Mouse (Mus musculus): Measurements from ENCODE around the gene Birc2.

Birc2 gene

DNA sequence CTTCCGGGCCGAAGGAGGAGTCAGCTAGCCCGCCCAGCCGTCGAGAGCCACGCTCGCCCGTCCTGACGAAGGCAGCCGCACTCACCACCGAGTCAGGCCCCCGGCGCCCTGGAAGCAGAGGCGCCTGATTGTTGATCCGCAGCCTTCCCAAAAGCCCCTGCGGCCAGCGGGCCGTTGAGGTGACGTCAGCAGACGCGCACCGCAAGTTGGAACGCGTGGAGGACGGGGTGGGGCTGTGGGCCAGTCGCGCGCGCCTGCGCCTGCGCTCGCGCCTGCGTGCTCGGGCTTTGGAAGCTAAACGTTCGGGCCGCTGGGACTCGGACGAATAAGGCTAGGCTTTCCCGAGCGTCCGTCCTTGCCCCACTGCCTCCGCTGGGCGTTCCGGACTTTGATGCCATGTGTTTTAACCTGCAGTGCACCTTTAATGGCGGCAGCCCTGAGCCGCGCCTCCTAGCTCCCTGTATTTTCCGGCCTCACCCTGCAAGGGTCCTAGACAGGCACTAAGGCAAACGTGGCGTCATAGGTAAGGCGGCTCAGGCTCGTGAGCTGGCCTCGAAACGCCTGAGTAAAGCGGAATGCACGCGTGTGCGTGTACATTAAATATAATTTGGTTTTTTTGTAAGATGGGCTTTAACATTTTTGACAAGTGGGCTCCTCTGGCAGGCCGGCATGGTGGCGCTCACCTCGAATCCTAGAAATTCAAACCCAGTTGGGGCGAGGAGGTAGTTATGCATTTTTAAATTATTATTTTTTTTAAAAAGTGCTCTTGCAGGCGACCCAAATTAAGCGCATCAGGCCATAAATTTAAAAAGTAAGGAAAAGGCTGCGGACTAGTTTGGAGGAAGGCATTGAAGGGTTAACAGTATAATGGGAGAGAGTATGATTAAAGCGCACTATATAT lies at the start of gene Birc2:
Gene Birc2 (minus strand): TSS at position 160 of the 901 bp plus-strand sequence.
- in situ Hi-C loops (cut with MboI): loop anchor here (10.0 kb wide), 1 partner anchor 62 kb away; no protein-coding TSS in a partner anchor

DNA sequence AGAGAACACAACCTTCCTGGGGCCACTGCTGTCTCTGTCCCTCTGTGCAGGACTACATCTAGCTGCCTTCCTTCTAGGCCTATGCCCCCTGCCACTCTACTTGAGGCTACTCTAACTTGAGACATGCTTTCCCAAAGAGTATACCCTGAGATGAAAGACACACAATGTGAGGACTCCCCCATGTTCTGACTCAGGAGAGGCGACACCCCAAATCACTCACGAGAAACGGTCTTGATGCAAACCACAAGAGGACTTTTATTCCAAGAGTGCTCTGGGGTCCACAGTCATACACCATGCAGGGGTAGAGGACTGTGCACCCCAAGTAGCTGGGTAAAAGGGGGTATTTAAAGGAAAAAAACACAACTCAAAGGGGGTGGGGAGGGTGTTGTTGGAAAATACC lies 47.5 kb upstream of the Birc2 start:
- in situ Hi-C loops (cut with MboI): no loop called here

DNA sequence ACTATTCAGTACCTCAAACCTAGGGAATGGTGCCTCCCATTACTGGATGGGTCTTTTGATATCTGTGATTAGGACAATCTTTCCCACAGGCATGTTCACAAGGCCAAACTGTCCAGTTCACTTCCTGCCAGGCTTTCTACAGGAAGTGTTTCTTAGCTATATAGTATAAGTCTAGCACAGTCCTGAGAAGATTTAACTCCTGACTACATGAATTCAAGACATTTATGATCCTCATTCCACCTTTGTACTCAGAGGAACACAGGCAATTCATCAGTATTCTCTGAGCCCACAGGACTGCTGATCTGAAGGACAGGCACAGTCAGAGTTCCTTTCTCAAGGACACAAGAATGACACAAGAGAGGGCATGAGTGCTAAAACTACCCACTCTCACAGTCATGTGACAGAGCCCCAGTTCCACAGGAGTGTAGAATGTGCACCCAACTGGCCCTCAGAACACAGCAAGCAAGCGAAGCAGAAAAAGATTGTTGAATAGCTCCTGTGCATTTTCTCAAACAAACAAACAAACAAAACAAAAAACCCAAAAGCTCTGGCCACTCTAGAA lies 45.5 kb upstream of the Birc2 start:
- in situ Hi-C loops (cut with MboI): no loop called here

DNA sequence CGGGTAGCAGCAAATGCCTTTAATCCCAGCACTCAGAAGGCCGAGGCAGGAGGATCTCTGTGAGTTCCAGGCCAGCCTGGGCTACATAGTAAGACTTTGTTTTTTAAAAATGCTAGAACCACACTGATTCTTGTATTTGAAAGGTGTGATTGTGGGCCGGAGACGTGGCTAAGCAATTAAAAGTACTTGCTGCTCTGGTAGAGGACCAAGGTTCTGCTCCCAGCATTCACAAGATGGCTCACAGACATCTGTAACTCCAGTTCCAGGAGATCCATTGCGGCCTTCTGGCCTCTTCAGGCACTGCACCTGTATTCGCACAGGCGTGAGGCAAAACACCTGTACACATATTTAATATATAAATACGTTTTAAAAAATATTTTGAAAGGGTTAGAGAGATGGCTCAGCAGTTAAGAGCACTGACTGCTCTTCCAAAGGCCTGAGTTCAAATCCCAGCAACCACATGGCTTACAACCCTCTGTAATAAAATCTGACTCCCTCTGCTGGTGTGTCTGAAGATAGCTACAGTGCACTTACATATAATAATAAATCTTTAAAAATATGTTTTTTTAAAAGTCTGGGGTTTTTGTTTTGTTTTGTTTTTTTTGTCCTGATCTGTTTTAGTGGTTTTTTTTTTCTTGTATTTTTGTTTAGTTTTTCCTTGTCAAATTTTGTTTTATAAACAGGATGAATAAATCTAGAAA lies 36.8 kb upstream of the Birc2 start:
- in situ Hi-C loops (cut with MboI): loop anchor here (25.0 kb wide), 1 partner anchor 686 kb away; the partner anchor contains the start of genes Dcun1d5 and Dync2h1

DNA sequence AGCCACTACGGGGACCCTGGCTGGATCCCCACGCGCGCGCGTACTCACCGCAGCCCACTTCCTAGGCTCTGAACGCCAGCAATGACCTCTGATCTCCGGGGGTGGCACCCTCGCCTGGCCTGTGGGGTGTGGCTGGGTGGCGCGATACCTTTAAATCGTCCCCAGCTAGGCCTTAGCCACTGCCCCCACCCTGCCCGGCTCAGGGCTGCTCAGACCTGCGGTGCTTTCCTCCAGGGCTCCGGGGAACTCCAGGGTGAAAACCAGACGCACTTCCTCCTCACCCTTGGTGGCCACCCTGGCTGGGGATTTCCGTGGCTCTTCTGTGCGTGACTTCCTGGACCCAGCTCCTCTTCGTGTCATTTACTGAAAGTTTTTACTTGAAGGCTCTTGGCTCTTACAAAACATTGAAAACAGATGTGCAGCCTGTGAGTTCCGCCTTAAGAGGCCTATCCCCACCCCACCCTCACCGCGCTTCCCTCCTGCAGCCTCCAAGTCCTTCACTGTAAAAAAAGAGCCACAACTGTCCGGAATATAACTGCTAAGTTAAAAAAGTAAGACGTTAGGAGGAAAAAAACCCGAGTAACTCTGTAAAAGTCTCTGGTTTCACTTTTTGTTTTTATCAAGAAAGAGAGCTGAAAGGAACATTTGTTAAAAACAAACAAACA lies 36.0 kb upstream of the Birc2 start, which contains the start of gene Birc3:
Gene Birc3 (minus strand): TSS at position 412 of the 665 bp plus-strand sequence.
- in situ Hi-C loops (cut with MboI): loop anchor here (25.0 kb wide), 1 partner anchor 686 kb away; the partner anchor contains the start of genes Dcun1d5 and Dync2h1

DNA sequence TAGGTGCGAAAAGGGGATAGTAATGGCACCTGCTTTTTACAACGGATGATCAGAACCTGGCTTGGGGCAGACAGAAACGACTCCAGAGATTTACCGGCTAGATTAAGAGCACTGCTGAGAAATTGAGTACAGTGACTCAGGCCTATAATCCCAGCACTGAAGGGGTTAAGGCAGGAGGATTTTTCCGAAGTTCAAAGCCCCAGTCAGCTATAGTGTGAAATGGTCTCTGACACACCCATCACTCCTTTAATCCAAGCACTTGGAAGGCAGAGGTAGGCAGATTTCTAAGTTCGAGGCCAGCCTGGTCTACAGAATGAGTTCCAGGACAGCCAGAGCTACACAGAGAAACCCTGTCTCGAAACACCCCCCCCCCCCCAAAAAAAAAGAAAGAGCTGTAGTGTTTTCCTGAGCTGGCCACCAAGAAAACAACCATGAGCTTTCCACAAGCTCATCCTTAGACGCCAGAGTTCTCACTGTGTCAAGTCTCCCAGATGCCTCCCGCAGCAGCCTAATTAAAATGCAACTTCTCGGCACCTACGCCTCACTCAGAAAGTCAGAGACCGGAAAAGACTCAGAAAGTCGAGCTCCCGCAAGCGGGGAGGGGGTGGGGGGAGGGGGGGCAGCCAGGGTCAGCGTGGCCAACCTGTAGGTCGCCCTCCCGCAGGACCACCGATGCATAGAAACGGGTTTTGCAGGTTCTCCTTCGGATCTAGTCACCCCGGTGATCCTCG lies 35.3 kb upstream of the Birc2 start:
- in situ Hi-C loops (cut with MboI): loop anchor here (25.0 kb wide), 1 partner anchor 685 kb away; the partner anchor contains the start of genes Dcun1d5 and Dync2h1

DNA sequence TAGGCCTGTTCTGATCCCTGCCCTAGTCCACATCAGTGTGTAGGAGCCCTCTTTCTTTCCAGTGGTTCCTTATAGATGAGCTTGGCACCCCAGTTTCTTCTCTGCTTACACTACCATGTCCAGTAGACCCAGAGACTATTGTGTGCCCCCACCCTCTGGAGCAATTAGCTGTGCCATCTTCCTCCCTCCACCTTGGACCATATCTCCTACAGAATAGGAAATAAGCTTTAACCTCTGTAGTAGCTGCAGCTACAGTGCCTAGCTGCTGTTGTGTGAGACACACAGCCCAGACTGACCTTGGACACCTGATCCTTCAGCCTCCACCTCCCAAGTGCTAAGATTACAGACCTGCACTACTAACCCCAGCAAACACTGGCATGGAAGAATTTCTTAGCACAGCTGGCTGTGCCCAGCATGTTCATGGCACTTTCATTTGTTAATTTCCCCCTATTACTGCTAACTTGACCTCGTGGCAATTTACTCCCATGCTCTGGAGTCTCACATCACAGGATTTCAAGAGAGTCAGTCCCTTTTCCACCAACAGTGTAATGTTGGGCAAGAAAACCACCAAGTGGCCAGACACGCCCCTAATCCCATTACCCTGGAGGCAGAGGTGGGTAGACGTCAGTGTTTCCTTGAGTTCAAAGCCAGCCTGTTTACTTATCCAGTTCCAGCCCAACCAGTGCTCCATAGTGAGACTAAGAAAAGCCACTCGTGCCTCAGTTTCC lies 34.6 kb upstream of the Birc2 start:
- in situ Hi-C loops (cut with MboI): loop anchor here (25.0 kb wide), 1 partner anchor 684 kb away; the partner anchor contains the start of genes Dcun1d5 and Dync2h1

DNA sequence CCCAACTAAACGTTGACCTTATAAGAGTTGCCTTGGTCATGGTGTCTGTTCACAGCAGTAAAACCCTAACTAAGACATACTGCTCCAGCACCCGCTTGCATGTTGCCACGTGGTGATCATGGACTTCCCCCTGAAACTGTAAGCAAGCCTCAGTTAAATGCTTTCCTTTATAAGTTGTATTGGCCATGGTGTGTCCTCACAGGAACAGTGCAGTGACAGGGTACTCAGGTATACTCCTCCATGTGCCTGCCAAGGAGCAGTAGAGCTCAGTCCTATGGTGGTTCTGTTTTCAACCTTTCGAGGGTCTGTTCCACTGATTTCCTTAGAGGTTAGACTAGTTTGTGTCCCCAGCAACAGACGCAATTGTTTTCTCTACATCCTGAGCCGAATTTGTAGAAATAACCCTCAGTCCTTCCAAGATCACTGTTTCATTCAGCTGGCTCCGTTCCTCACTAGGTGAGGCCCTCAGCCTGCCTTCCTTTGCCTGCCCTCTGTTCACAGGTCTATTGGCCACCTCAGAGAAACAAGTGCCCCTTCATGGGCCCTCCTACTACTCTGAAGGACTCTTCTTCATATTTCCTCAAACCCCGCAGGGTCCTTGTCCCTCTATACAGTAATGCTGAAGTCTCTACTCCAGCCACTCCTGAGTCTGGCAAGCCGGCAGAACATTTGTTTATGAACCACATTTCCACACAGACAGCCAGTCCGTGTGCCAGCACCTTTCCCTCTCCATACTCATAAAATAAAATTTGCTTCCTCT lies 33.9 kb upstream of the Birc2 start:
- in situ Hi-C loops (cut with MboI): loop anchor here (25.0 kb wide), 1 partner anchor 683 kb away; the partner anchor contains the start of genes Dcun1d5 and Dync2h1

DNA sequence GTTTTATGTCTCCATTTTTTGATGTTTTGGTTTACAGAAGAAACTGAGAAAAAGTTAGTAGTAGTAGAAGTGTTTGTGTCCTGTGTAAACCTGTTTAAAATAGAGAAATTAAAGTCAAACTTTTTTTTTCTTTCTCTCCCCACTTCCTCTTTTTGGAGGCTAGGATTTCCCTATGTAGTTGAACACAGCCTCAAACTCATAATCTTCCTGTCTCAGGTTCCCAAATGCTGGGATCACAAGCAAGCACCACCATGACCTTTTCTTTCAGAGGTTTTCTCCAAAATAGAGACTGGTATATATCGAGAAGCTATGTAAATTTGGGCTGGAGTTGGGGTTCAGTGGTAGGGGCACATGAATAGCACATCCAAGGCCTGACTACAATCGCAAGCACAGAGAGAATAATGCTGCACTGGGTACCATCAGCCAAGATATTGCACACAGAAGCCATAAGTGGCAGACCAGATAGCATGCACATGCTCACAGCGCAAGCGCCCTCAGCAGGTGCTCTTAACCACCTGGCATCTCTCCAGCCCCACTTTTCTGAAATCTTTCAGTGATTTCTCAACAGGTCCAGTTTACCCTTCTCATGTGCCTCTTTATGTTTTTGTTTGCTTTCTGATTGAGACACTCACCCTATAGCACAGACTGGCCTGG lies 32.1 kb upstream of the Birc2 start:
- in situ Hi-C loops (cut with MboI): loop anchor here (25.0 kb wide), 1 partner anchor 682 kb away; the partner anchor contains the start of genes Dcun1d5 and Dync2h1

DNA sequence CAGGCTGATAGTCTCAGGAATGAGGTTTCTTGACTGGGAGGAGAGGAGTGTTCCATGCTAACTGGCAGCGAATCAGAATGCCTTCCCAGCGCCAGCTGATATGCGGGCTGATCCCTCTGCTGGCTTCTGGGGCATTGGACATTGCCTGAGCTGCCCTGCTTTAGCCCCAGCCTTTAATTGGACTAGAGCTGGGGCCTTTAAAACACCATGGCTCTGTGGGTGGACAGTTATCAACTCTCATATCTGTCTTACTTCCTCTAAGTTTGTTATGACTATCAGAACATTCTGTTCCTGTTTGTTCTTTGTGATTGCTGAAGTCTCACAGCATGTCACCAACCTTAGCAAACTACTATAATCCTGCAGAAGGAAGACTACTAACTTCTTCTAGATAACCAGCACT lies 31.1 kb upstream of the Birc2 start:
- in situ Hi-C loops (cut with MboI): loop anchor here (25.0 kb wide), 1 partner anchor 681 kb away; the partner anchor contains the start of genes Dcun1d5 and Dync2h1

DNA sequence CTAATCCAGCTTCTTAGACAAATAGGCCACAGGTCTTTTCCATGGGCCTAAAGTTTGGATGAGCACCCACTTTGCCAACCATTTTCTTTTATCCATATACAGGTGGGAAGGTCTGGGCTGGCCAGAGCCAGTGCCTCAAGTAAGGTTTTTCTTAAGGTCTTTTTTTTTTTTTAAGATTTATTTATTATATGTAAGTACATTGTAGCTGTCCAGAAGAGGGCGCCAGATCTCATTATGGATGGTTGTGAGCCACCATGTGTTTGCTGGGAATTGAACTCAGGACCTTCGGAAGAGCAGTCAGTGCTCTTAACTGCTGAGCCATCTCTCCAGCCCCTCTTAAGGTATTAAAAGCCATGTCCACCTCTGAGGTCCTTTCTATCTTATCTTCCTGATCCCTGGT lies 30.1 kb upstream of the Birc2 start:
- in situ Hi-C loops (cut with MboI): loop anchor here (25.0 kb wide), 1 partner anchor 680 kb away; the partner anchor contains the start of genes Dcun1d5 and Dync2h1

DNA sequence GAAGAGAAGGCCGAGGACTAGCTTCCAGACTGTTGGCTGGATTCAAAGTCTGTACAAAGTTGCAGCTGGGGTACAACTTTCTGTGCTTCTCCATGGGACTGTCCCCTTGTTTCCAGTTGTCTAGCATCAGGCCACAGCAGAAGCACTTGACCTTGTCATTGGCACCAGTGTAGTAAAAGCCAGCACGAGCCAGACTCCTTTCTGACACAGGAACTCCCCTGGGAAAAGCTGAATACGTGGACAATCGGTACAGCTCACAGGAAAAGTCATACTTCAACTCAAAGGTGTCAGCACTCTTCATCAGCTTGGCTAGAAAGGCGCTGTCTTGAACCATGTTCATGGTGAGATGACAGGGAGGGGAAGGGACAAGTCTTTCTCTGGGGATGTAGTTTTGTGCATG lies 24.1 kb upstream of the Birc2 start:
- in situ Hi-C loops (cut with MboI): loop anchor here (25.0 kb wide), 1 partner anchor 674 kb away; the partner anchor contains the start of genes Dcun1d5 and Dync2h1

DNA sequence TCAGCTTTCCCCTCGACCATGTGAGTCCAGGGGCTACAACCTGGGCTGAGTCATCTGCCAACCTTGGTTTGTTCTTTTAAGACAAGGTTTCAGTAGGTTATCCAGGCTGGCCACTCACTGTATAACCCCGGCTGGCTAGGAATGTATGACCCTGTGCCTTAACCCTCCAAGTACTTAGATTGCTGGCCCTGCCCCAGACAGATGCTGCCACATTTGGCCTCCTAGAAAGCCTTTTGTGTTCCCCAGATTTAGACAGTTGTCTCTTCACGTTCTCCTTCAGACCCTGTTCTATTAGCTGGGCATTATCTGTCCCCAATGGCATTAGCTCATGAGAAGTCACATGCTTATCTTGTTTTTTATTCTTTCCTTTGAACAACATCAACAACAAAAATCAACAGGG lies 19.0 kb upstream of the Birc2 start:
- in situ Hi-C loops (cut with MboI): loop anchor here (25.0 kb wide), 1 partner anchor 669 kb away; the partner anchor contains the start of genes Dcun1d5 and Dync2h1

DNA sequence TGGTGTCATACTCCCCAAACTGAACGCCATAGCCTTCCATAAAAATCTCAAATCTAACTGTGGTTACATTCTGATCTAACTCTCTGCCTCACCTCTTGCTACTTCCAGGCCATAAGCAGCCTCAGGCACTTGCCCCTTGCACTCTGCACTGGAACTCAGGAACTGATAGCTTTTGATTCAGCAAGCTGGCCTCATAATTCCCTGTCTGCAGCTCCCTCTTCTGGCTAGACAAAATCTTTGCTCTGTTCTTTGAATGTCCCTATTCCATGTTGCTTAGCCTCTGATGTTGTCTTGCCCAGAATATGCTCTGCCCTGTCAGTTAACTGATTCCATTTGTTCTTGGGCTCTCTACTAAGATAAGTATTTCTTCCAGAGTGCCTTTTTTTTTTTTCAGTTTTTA lies 18.5 kb upstream of the Birc2 start:
- in situ Hi-C loops (cut with MboI): loop anchor here (25.0 kb wide), 1 partner anchor 668 kb away; the partner anchor contains the start of genes Dcun1d5 and Dync2h1

DNA sequence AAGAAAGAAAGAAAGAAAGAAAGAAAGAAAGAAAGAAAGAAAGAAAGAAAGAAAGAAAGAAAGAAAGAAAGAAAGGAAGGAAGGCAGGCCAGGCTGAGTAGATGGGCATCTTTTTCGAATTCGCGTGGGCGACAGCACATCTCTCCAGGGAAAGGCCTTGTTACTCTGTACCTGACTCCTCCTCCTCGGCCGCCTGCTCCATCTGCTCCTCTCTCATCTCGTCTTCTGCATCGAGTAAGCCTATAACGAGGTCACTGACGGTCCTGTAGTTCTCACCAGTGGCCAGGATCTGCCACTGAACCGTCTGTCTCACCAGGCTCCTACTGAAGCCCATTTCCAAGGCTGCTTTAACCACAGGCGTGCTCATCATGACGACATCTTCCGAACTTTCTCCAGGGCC lies 17.3 kb upstream of the Birc2 start:
- in situ Hi-C loops (cut with MboI): loop anchor here (25.0 kb wide), 1 partner anchor 667 kb away; the partner anchor contains the start of genes Dcun1d5 and Dync2h1

DNA sequence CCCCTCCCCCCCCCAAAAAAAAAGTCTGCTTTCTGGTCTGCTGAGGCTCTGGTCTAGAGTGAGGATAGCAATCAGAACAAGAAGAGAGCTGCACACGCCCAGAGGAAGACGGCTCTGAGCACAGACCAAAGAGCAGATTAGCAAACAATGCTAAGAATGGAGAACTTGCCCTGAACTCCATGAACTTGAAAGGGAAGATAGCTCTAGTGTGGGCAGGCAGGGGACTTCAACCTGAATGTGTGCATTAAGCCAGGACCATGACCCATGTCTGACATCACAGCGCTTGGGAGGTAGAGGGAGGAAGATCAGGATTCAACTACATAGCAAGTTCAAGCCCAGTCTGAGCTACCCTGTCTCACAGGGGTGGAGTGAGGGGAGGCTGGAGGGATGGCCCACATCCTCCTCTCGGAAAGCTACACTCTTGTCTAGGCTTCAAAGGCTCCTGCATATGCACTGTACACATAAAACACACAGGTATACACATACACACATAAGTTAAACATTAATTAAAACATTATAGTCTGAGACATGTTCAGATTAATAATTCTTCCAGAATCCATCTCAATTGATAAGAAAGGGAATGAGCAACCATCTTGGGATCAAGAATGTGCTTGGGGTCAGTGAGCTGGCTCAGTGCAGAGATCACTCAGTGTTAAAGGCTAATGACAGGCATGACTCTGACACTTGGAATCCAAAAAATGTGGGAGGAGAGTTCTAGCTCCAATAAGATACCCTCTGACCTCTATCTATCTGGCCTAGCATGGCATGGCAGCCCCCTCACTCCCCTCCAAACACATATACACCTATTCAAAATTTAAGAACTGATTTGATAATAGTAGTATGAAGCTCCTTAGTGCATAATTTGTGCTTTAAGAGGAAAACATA lies 15.7 kb upstream of the Birc2 start:
- in situ Hi-C loops (cut with MboI): loop anchor here (25.0 kb wide), 1 partner anchor 665 kb away; the partner anchor contains the start of genes Dcun1d5 and Dync2h1

DNA sequence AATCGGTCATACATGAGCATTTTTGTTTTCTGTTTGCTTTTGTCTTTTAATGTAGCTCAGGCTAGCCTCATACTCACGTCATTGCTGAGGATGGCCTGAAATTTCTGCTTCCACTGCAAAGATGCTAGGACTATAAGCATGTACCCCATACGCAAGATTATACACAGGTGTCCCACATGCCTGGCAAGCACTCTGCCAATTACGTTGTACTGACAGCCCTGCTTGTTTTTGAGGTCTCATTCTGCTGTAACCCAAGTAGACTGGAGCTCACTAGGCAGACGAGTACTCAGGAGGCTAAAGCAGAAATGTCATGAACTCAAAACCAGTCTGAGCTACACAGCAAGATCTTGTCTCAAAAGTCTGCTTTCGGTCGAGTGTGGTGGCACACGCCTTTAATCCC lies 15.0 kb upstream of the Birc2 start:
- in situ Hi-C loops (cut with MboI): loop anchor here (25.0 kb wide), 1 partner anchor 665 kb away; the partner anchor contains the start of genes Dcun1d5 and Dync2h1

All from mature B cell (primary cell).